Mouse (Mus musculus) CH12.LX (cell line): ENCODE measurements at regions not wholly inside any gene's neighbourhood (a gene's known extent, or its start where the extent isn't known, plus 50 kb on each side); places are given as distances from the start of the nearest gene placed in this dataset.

Experiments used
- DNase-seq: peaks from one replicate; pipeline ENCODE4 v3.0.0-alpha.2; 2013; ENCODE audit errors: extremely low read depth
- H3K27ac ChIP-seq: 2 replicates; pipeline ENCODE4 v1.5.1; 2012; ENCODE audit warnings: low read depth, mild to moderate bottlenecking, control low read depth, moderate library complexity; ENCODE audit not compliant: insufficient read depth
- H3K27me3 ChIP-seq: replicated peaks from 2 replicates; pipeline ENCODE3; 2012; ENCODE audit warnings: inconsistent platforms
- H3K36me3 ChIP-seq, 2 experiments: replicated peaks in 1 of 2; 2 replicates each; pipeline versions ENCODE3 to v1.6.1; 2012; ENCODE audit warnings: inconsistent platforms in 1 of 2, low read length in 1 of 2, mild to moderate bottlenecking in 1 of 2, mixed read lengths in 1 of 2, moderate library complexity in 1 of 2; ENCODE audit not compliant: control insufficient read depth in 1 of 2, insufficient read depth in 1 of 2
- H3K4me1 ChIP-seq, 2 experiments: 2 replicates each; pipeline ENCODE4 v1.6.1; 2012; ENCODE audit warnings: inconsistent platforms in 1 of 2, moderate library complexity in 1 of 2; ENCODE audit not compliant: insufficient read depth in 2 of 2, control insufficient read depth in 1 of 2
- H3K4me2 ChIP-seq: 2 replicates; pipeline ENCODE4 v1.6.1; 2012; ENCODE audit warnings: low read depth, mild to moderate bottlenecking, control low read depth; ENCODE audit not compliant: poor library complexity, insufficient read depth, severe bottlenecking
- H3K4me3 ChIP-seq, 3 experiments: fragments of 150-350 bp in 1 of 3; sonication (generic) in 1 of 3; replicated peaks in 1 of 3; 2 replicates each; pipeline versions ENCODE3 to v1.5.1; 2011 to 2012; ENCODE audit warnings: low read depth in 2 of 3, low read length in 2 of 3, mild to moderate bottlenecking in 2 of 3, moderate library complexity in 2 of 3, control low read depth in 1 of 3, improper control_type of control experiment in 1 of 3, inconsistent platforms in 1 of 3, mixed read lengths in 1 of 3; ENCODE audit not compliant: poor library complexity in 1 of 3
- H3K79me2 ChIP-seq: replicated peaks from 2 replicates; pipeline ENCODE4 v1.6.1; 2012; ENCODE audit warnings: mild to moderate bottlenecking, moderate library complexity; ENCODE audit not compliant: control insufficient read depth, poor library complexity, insufficient read depth, severe bottlenecking; ENCODE audit errors: extremely low read depth
- H3K9ac ChIP-seq: 2 replicates; pipeline ENCODE4 v1.6.1; 2012; ENCODE audit warnings: low read depth, mild to moderate bottlenecking, control low read depth, moderate library complexity; ENCODE audit not compliant: insufficient read depth
- H3K9me3 ChIP-seq: replicated peaks from 2 replicates; pipeline ENCODE3; 2012; ENCODE audit warnings: low read length, inconsistent platforms, mixed read lengths
- BHLHE40 ChIP-seq: IDR thresholded peaks from 2 replicates; pipeline ENCODE4 v1.6.1; 2011; ENCODE audit warnings: mild to moderate bottlenecking, low read depth, low read length, improper control_type of control experiment
- CHD2 ChIP-seq: IDR thresholded peaks from 2 replicates; pipeline ENCODE4 v1.6.1; 2011; ENCODE audit warnings: low read length, improper control_type of control experiment
- ELF1 ChIP-seq: IDR thresholded peaks from 2 replicates; pipeline ENCODE4 v1.6.1; 2014; ENCODE audit warnings: low read depth, mild to moderate bottlenecking, inconsistent platforms, low read length, improper control_type of control experiment
- ETS1 ChIP-seq: conservative IDR thresholded peaks from 2 replicates; pipeline ENCODE4 v1.6.1; 2012; ENCODE audit warnings: low read depth, mild to moderate bottlenecking, inconsistent platforms, low read length, improper control_type of control experiment, moderate library complexity
- GABPA ChIP-seq: IDR thresholded peaks from 2 replicates; pipeline ENCODE4 v1.6.1; 2012; ENCODE audit warnings: low read depth, low read length, improper control_type of control experiment, inconsistent platforms; ENCODE audit not compliant: insufficient replicate concordance
- HCFC1 ChIP-seq: IDR thresholded peaks from 2 replicates; pipeline ENCODE4 v1.6.1; 2012; ENCODE audit warnings: low read depth, mild to moderate bottlenecking, inconsistent platforms, low read length, improper control_type of control experiment
- JUN ChIP-seq: IDR thresholded peaks from 2 replicates; pipeline ENCODE4 v1.6.1; 2011; ENCODE audit warnings: low read depth, mild to moderate bottlenecking, low read length, improper control_type of control experiment, moderate library complexity; ENCODE audit not compliant: insufficient read depth
- JUND ChIP-seq: conservative IDR thresholded peaks from 2 replicates; pipeline ENCODE4 v1.6.1; 2011; ENCODE audit warnings: low read depth, low read length, improper control_type of control experiment
- MAFK ChIP-seq: IDR thresholded peaks from 2 replicates; pipeline ENCODE4 v1.6.1; 2011; ENCODE audit warnings: low read length, improper control_type of control experiment; ENCODE audit not compliant: insufficient replicate concordance
- MEF2A ChIP-seq: IDR thresholded peaks from 2 replicates; pipeline ENCODE4 v1.6.1; 2014; ENCODE audit warnings: low read depth, mild to moderate bottlenecking, inconsistent platforms, low read length, improper control_type of control experiment, borderline replicate concordance
- MXI1 ChIP-seq: IDR thresholded peaks from 2 replicates; pipeline ENCODE4 v1.6.1; 2011; ENCODE audit warnings: mild to moderate bottlenecking, low read depth, low read length, improper control_type of control experiment
- PAX5 ChIP-seq: IDR thresholded peaks from 2 replicates; pipeline ENCODE4 v1.6.1; 2012; ENCODE audit warnings: low read length, inconsistent platforms, mixed read lengths
- POLR2AphosphoS2 ChIP-seq: IDR thresholded peaks from 2 replicates; pipeline ENCODE4 v1.6.1; 2011; ENCODE audit warnings: low read depth, low read length, improper control_type of control experiment
- RCOR1 ChIP-seq: conservative IDR thresholded peaks from 2 replicates; pipeline ENCODE4 v1.6.1; 2012; ENCODE audit warnings: low read depth, mild to moderate bottlenecking, inconsistent platforms, low read length, improper control_type of control experiment
- TCF12 ChIP-seq: IDR thresholded peaks from 2 replicates; pipeline ENCODE4 v1.6.1; 2014; ENCODE audit warnings: low read depth, mild to moderate bottlenecking, inconsistent platforms, low read length, improper control_type of control experiment
- USF1 ChIP-seq: IDR thresholded peaks from 2 replicates; pipeline ENCODE4 v1.6.1; 2014; ENCODE audit warnings: low read depth, mild to moderate bottlenecking, inconsistent platforms, low read length, improper control_type of control experiment
- USF2 ChIP-seq: conservative IDR thresholded peaks from 2 replicates; pipeline ENCODE4 v1.6.1; 2011; ENCODE audit warnings: low read depth, low read length, improper control_type of control experiment
- ZKSCAN1 ChIP-seq: IDR thresholded peaks from 2 replicates; pipeline ENCODE4 v1.6.1; 2012; ENCODE audit warnings: low read depth, inconsistent platforms, low read length, improper control_type of control experiment, borderline replicate concordance
- dilution Hi-C: fragments of 300-500 bp; cut with MboI; formaldehyde crosslinking; loops from 2 replicates; pipeline ENCODE4 v1.14.3; 2020; ENCODE audit warnings: low sequenced_read_pairs; ENCODE audit not compliant: extremely low pct_unique_long_range_greater_than_20kb, extremely low pct_ligation_motif_present
- in situ Hi-C: fragments of 300-500 bp; cut with MboI; formaldehyde crosslinking; loops from 3 replicates; pipeline ENCODE4 v1.14.3; 2019; ENCODE audit warnings: low sequenced_read_pairs, low pct_ligation_motif_present, low pct_unique_long_range_greater_than_20kb, mixed read lengths

- H3K4me2 ChIP-seq, result no peak overlapping the region
- in situ Hi-C loops, result no loop called here
- TF ChIP-seq JUN (no peak), USF2 (no peak), RCOR1 (no peak), MEF2A (no peak), MXI1 (no peak), PAX5 (no peak), TCF12 (no peak)
- no peaks in the 10 kb centered on the region for H3K36me3 ChIP-seq
- dilution Hi-C loops, result no loop called here
- H3K9me3 ChIP-seq, result peaks cover 79% of the 10 kb centered on the region
- H3K79me2 ChIP-seq, result no peaks in the 10 kb centered on the region
- no peak overlapping the region for H3K4me3 ChIP-seq
- no peak overlapping the region for H3K9ac ChIP-seq
- no peaks in the 10 kb centered on the region for H3K4me1 ChIP-seq
- no peak overlapping the region for H3K27ac ChIP-seq
- DNase-seq, result no peak
- no peaks in the 10 kb centered on the region for H3K27me3 ChIP-seq
Measured at GRCm38 (mm10) chr8:8554691-8555090, 106.4 kb downstream of the Efnb2 start.

GRCm38 (mm10) chr8:8552779-8553178 lies 108.3 kb downstream of the Efnb2 start:
- in situ Hi-C loops, result no loop called here
- Histone ChIP-seq H3K27me3 (no peaks in the 10 kb centered on the region), H3K36me3 (no peaks in the 10 kb centered on the region), H3K9ac (no peak overlapping the region), H3K4me2 (no peak overlapping the region), H3K27ac (no peak overlapping the region), H3K4me3 (no peak overlapping the region), H3K9me3 (peaks cover 82% of the 10 kb centered on the region), H3K4me1 (no peaks in the 10 kb centered on the region), H3K79me2 (no peaks in the 10 kb centered on the region)
- dilution Hi-C loops, result no loop called here
- no peak for TF ChIP-seq ELF1
- no peak for TF ChIP-seq ZKSCAN1
- TF ChIP-seq USF1, result no peak
- no peak for TF ChIP-seq GABPA
- TF ChIP-seq HCFC1, result no peak
- TF ChIP-seq JUN, result no peak
- TF ChIP-seq MAFK, result no peak
- no peak for TF ChIP-seq JUND
- TF ChIP-seq CHD2, result no peak
- no peak for TF ChIP-seq ETS1
- TF ChIP-seq POLR2AphosphoS2, result no peak
- TF ChIP-seq BHLHE40, result no peak
- no peak for DNase-seq
